Mouse (Mus musculus): ENCODE data around the gene Ubb. TPM values are rescaled to one million over a fixed set of nuclear protein-coding genes. Genes with fewer than 3 reads are reported as not detected.

The Ubb gene
- polyA plus RNA-seq, 1 experiment from 2014 or later: 2,876 TPM

- WGBS: 86% methylated on average over 8 of the region's 8 CpGs
- no peak for ATAC-seq (ENCODE audit: insufficient number of reproducible peaks, insufficient read depth, low FRiP score, low read depth)
- no peaks in the 10 kb centered on the region for H3K27me3 ChIP-seq (ENCODE audit: control insufficient read depth, insufficient read depth, low read length)
- no peak overlapping the region for H3K27ac ChIP-seq (replicated peaks in 1 of 2; ENCODE audit: control insufficient read depth in 1 of 2, insufficient read depth in 1 of 2, low read depth in 2 of 2, low read length in 2 of 2)
- H3K9ac ChIP-seq (ENCODE audit: low read length): no peak overlapping the region
- H3K4me3 ChIP-seq (ENCODE audit: control insufficient read depth in 1 of 2, insufficient read depth in 1 of 2, low read depth in 1 of 2, low read length in 2 of 2): no peak overlapping the region
- no peaks in the 10 kb centered on the region for H3K9me3 ChIP-seq (ENCODE audit: control insufficient read depth, low read length)
- no peaks in the 10 kb centered on the region for H3K4me1 ChIP-seq (ENCODE audit: control insufficient read depth in 2 of 2, insufficient read depth in 2 of 2, low read length in 2 of 2)
- no peak overlapping the region for H3K4me2 ChIP-seq (ENCODE audit: low read length)
- no peaks in the 10 kb centered on the region for H3K36me3 ChIP-seq (ENCODE audit: control insufficient read depth, insufficient read depth, low read length)
Measured at GRCm38 (mm10) chr11:62512529-62513080, 38.4 kb upstream of the Ubb start.

DNA sequence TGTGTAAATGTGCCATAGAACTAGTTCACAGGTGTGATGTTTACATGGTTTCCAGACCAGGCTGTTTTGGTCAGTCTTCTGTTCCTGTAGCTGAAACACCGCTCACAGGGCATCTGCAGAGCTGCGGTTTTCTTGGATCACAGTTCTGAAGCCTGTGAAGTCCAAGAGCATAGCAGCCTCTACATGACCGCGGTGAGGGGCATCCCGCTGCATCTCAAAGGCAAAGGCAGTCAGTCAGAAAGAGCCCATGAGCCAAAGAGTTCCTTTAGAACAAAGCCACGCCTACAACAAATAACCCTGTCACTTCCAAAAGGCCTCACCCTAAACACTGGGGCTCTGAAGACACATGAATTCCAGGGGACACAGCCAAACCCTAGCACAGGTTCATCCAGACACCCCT lies 37.7 kb upstream of the Ubb start:
- 75% methylated on average over 6 of the region's 6 CpGs for WGBS
- no peaks in the 10 kb centered on the region for H3K4me1 ChIP-seq (ENCODE audit: control insufficient read depth in 2 of 2, insufficient read depth in 2 of 2, low read length in 2 of 2)

GRCm38 (mm10) chr11:62518991-62519390 lies 32.0 kb upstream of the Ubb start:
- Histone ChIP-seq H3K9me3 (ENCODE audit: control insufficient read depth, low read length) (no peaks in the 10 kb centered on the region), H3K4me3 (ENCODE audit: control insufficient read depth in 1 of 2, insufficient read depth in 1 of 2, low read depth in 1 of 2, low read length in 2 of 2) (no peak overlapping the region), H3K27me3 (ENCODE audit: control insufficient read depth, insufficient read depth, low read length) (no peaks in the 10 kb centered on the region), H3K9ac (ENCODE audit: low read length) (no peak overlapping the region), H3K4me2 (ENCODE audit: low read length) (no peak overlapping the region), H3K36me3 (ENCODE audit: control insufficient read depth, insufficient read depth, low read length) (no peaks in the 10 kb centered on the region), H3K27ac (replicated peaks in 1 of 2; ENCODE audit: control insufficient read depth in 1 of 2, insufficient read depth in 1 of 2, low read depth in 2 of 2, low read length in 2 of 2) (no peak overlapping the region), H3K4me1 (ENCODE audit: control insufficient read depth in 2 of 2, insufficient read depth in 2 of 2, low read length in 2 of 2) (no peaks in the 10 kb centered on the region)
- 25% methylated on average over 2 of the region's 2 CpGs for WGBS
- ATAC-seq (ENCODE audit: insufficient number of reproducible peaks, insufficient read depth, low FRiP score, low read depth): no peak

More for the DNA sequence above, 37.7 kb upstream of the Ubb start:
- no peak overlapping the region for H3K9ac ChIP-seq (ENCODE audit: low read length)
- no peak for ATAC-seq (ENCODE audit: insufficient number of reproducible peaks, insufficient read depth, low FRiP score, low read depth)
- H3K27me3 ChIP-seq (ENCODE audit: control insufficient read depth, insufficient read depth, low read length): no peaks in the 10 kb centered on the region
- no peak overlapping the region for H3K4me2 ChIP-seq (ENCODE audit: low read length)
- no peaks in the 10 kb centered on the region for H3K9me3 ChIP-seq (ENCODE audit: control insufficient read depth, low read length)
- H3K4me3 ChIP-seq (ENCODE audit: control insufficient read depth in 1 of 2, insufficient read depth in 1 of 2, low read depth in 1 of 2, low read length in 2 of 2): no peak overlapping the region
- no peak overlapping the region for H3K27ac ChIP-seq (replicated peaks in 1 of 2; ENCODE audit: control insufficient read depth in 1 of 2, insufficient read depth in 1 of 2, low read depth in 2 of 2, low read length in 2 of 2)
- H3K36me3 ChIP-seq (ENCODE audit: control insufficient read depth, insufficient read depth, low read length): no peaks in the 10 kb centered on the region

DNA sequence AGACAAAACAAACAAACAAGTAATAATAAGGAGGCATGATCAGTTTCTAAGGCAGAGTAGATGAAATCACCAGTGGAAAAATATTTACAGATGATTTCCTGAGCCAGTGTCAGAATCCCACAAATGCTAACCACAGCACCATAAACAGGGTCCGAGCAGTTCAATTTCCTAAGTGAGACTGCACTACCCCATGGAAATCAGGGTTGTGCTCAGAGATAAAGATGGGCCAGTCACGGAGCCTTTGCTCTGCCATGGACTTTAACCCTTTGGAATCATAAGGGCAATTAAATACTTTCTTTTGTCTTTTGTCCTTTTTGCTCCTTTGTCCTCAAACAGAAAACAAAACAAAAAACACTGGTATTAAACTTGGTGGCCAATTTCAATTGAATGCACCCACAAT lies 28.7 kb upstream of the Ubb start:
- Histone ChIP-seq H3K9ac (ENCODE audit: low read length) (no peak overlapping the region), H3K36me3 (ENCODE audit: control insufficient read depth, insufficient read depth, low read length) (no peaks in the 10 kb centered on the region; the same call in 1 of the 2 replicates), H3K27me3 (ENCODE audit: control insufficient read depth, insufficient read depth, low read length) (no peaks in the 10 kb centered on the region), H3K9me3 (ENCODE audit: control insufficient read depth, low read length) (no peaks in the 10 kb centered on the region), H3K4me1 (ENCODE audit: control insufficient read depth in 2 of 2, insufficient read depth in 2 of 2, low read length in 2 of 2) (no peaks in the 10 kb centered on the region), H3K4me3 (ENCODE audit: control insufficient read depth in 1 of 2, insufficient read depth in 1 of 2, low read depth in 1 of 2, low read length in 2 of 2) (no peak overlapping the region), H3K4me2 (ENCODE audit: low read length) (no peak overlapping the region), H3K27ac (replicated peaks in 1 of 2; ENCODE audit: control insufficient read depth in 1 of 2, insufficient read depth in 1 of 2, low read depth in 2 of 2, low read length in 2 of 2) (no peak overlapping the region)
- ATAC-seq (ENCODE audit: insufficient number of reproducible peaks, insufficient read depth, low FRiP score, low read depth): no peak
- WGBS: 32% methylated on average over 2 of the region's 2 CpGs

- Histone ChIP-seq H3K36me3 (ENCODE audit: control insufficient read depth, insufficient read depth, low read length) (0 out of 2 replicates have a peak, but pooled peaks cover 4% of the 10 kb centered on the region), H3K27me3 (ENCODE audit: control insufficient read depth, insufficient read depth, low read length) (0 out of 2 replicates have a peak, but pooled peaks cover 4% of the 10 kb centered on the region), H3K4me2 (ENCODE audit: low read length) (no peak overlapping the region), H3K4me1 (ENCODE audit: control insufficient read depth in 2 of 2, insufficient read depth in 2 of 2, low read length in 2 of 2) (peaks cover 7% of the 10 kb centered on the region in 2 experiments; a peak in 2 of 4 replicates), H3K9me3 (ENCODE audit: control insufficient read depth, low read length) (no peaks in the 10 kb centered on the region), H3K4me3 (ENCODE audit: control insufficient read depth in 1 of 2, insufficient read depth in 1 of 2, low read depth in 1 of 2, low read length in 2 of 2) (no peak overlapping the region), H3K9ac (ENCODE audit: low read length) (no peak overlapping the region), H3K27ac (replicated peaks in 1 of 2; ENCODE audit: control insufficient read depth in 1 of 2, insufficient read depth in 1 of 2, low read depth in 2 of 2, low read length in 2 of 2) (no peak overlapping the region)
- 93% methylated on average over 8 of the region's 8 CpGs for WGBS
- ATAC-seq (ENCODE audit: insufficient number of reproducible peaks, insufficient read depth, low FRiP score, low read depth): no peak
Measured at GRCm38 (mm10) chr11:62537089-62537488, 13.9 kb upstream of the Ubb start.

- H3K9ac ChIP-seq (ENCODE audit: low read length): peak overlapping the region; percentile 90
- WGBS: 45% methylated on average over 7 of the region's 7 CpGs
- 0 out of 2 replicates have a peak, but pooled peaks cover 4% of the 10 kb centered on the region for H3K27me3 ChIP-seq (ENCODE audit: control insufficient read depth, insufficient read depth, low read length)
- peaks cover 7% of the 10 kb centered on the region in 2 experiments; a peak in 2 of 4 replicates for H3K4me1 ChIP-seq (ENCODE audit: control insufficient read depth in 2 of 2, insufficient read depth in 2 of 2, low read length in 2 of 2)
- H3K27ac ChIP-seq (replicated peaks in 1 of 2; ENCODE audit: control insufficient read depth in 1 of 2, insufficient read depth in 1 of 2, low read depth in 2 of 2, low read length in 2 of 2): no peak overlapping the region
- peak overlapping the region; percentile 18 to 78; a peak in 3 of 4 replicates for H3K4me3 ChIP-seq (ENCODE audit: control insufficient read depth in 1 of 2, insufficient read depth in 1 of 2, low read depth in 1 of 2, low read length in 2 of 2)
- H3K9me3 ChIP-seq (ENCODE audit: control insufficient read depth, low read length): no peaks in the 10 kb centered on the region
- no peak for ATAC-seq (ENCODE audit: insufficient number of reproducible peaks, insufficient read depth, low FRiP score, low read depth)
- H3K4me2 ChIP-seq (ENCODE audit: low read length): peak overlapping the region; percentile 85
- H3K36me3 ChIP-seq (ENCODE audit: control insufficient read depth, insufficient read depth, low read length): 0 out of 2 replicates have a peak, but pooled peaks cover 3% of the 10 kb centered on the region
Measured at GRCm38 (mm10) chr11:62537590-62537989, 13.4 kb upstream of the Ubb start.

DNA sequence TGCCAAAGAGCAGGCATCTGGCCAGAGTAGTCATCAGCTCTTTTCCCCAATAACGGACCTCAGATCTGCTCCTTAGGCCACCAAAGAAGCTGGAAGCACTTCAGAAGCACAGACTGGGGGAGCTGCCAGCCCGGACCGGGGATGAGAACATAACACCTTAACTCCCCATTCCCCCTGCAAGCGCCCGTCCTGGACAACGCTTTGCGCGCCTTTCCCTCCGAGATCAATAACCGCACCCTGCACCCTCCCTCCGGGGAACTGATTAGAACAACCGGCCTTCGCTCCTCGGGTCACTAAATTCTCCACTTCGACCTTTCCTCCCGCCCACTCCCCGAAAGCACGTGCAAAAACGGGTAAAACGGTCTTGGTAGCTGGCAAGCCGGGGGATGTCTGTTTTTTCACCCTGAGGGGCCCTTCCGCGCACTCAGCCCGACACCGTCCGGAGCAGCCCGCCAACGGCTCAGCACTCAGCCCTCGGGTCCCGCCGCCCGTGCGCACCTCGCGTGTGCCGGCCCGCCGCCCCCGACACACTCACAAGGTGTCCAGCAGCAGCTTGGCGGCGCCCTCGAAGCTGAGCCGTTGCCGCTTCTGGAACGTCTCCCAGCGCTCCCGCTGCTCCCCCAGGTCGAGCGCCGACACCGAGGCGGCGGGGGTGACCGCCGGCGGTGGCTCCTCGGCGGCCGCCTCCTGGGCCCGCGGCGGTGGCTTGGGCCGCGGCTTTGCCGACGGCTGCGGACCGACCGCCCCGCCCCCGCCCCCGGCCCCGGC lies 12.5 kb upstream of the Ubb start:
- Histone ChIP-seq H3K27ac (replicated peaks in 1 of 2; ENCODE audit: control insufficient read depth in 1 of 2, insufficient read depth in 1 of 2, low read depth in 2 of 2, low read length in 2 of 2) (peak overlapping the region in 1 of 2 experiments; percentile 61; a peak in 2 of 4 replicates), H3K27me3 (ENCODE audit: control insufficient read depth, insufficient read depth, low read length) (0 out of 2 replicates have a peak, but pooled peaks cover 4% of the 10 kb centered on the region), H3K4me2 (ENCODE audit: low read length) (peak overlapping the region; percentile 85), H3K4me3 (ENCODE audit: control insufficient read depth in 1 of 2, insufficient read depth in 1 of 2, low read depth in 1 of 2, low read length in 2 of 2) (peak overlapping the region; percentile 78 to 86), H3K9me3 (ENCODE audit: control insufficient read depth, low read length) (no peaks in the 10 kb centered on the region), H3K36me3 (ENCODE audit: control insufficient read depth, insufficient read depth, low read length) (no peaks in the 10 kb centered on the region), H3K4me1 (ENCODE audit: control insufficient read depth in 2 of 2, insufficient read depth in 2 of 2, low read length in 2 of 2) (peaks cover 7% of the 10 kb centered on the region in 2 experiments; a peak in 2 of 4 replicates), H3K9ac (ENCODE audit: low read length) (peak overlapping the region; percentile 90)
- peak; percentile 68 for ATAC-seq (ENCODE audit: insufficient number of reproducible peaks, insufficient read depth, low FRiP score, low read depth)
- WGBS: under 1% methylated on average over 66 of the region's 73 CpGs

All from heart, embryonic 14.5 days (tissue).